23 mouse cellular contexts compared by ENCODE assay signal in genomic region chr5:139749413-139750125, GRCm38 (mm10). TPM values are rescaled to one million over a fixed set of nuclear protein-coding genes. Genes with fewer than 3 reads are reported as not detected.
A peak's percentile ranks its signal among the peaks of the same experiment; 100 is the strongest.
DNase-seq lines count a peak whose midpoint lies in the region; ATAC-seq and TF ChIP-seq lines count a peak whose summit lies in the region.
"Had no signal": no experiment of that assay in that cellular context is flagged by ENCODE, and none has a peak within 500 bp of the region (broad histone marks: within the 10 kb centered on the region; RNA-seq: fewer than 3 reads in every experiment).

No protein-coding gene starts in this region.

- no peak overlapping the region for H3K27ac ChIP-seq in kidney, embryonic 15.5 days
- H3K27ac ChIP-seq in midbrain, embryonic 12.5 days (replicated peaks), result no peak overlapping the region
- no peak overlapping the region for H3K27ac ChIP-seq in midbrain, embryonic 15.5 days
- H3K27ac ChIP-seq in kidney, postnatal 0 days, result no peak overlapping the region
- H3K27ac ChIP-seq: limb, embryonic 15.5 days; neural tube, embryonic 13.5 days had no signal

- H3K36me3 ChIP-seq in kidney, embryonic 15.5 days, result peaks cover 44% of the 10 kb centered on the region
- H3K36me3 ChIP-seq in midbrain, embryonic 12.5 days, result peaks cover 45% of the 10 kb centered on the region
- H3K36me3 ChIP-seq in midbrain, embryonic 15.5 days (replicated peaks), result peaks cover 6% of the 10 kb centered on the region
- peaks cover 14% of the 10 kb centered on the region for H3K36me3 ChIP-seq in kidney, postnatal 0 days (ENCODE audit: insufficient read depth, low read length)

- no peak overlapping the region for H3K4me2 ChIP-seq in kidney, embryonic 15.5 days
- no peak overlapping the region for H3K4me2 ChIP-seq in midbrain, embryonic 12.5 days (replicated peaks)
- no peak overlapping the region for H3K4me2 ChIP-seq in midbrain, embryonic 15.5 days
- no peak overlapping the region for H3K4me2 ChIP-seq in kidney, postnatal 0 days (ENCODE audit: low read length)
- H3K4me2 ChIP-seq: heart, embryonic 11.5 days; limb, embryonic 15.5 days; neural tube, embryonic 13.5 days had no signal

- peak; percentile 90 for DNase-seq in kidney, adult 11 months
- no peak for DNase-seq in kidney, postnatal 0 days (ENCODE audit: low spot score)
- peak; percentile 89 to 90 for DNase-seq in kidney, postnatal 36 days
- DNase-seq in gastrocnemius, adult 18-20 months (ENCODE audit: low spot score), result no peak
- DNase-seq: B cell, adult 2 months; cerebellum, adult 18-20 months; cerebellum, postnatal 36 days; gastrocnemius, postnatal 14 days; heart, adult 11 months; midbrain, embryonic 14.5 days; right cerebral cortex, adult 18-20 months had no signal

- H3K9ac ChIP-seq in kidney, embryonic 15.5 days, result no peak overlapping the region
- H3K9ac ChIP-seq in midbrain, embryonic 12.5 days (replicated peaks), result no peak overlapping the region
- no peak overlapping the region for H3K9ac ChIP-seq in midbrain, embryonic 15.5 days
- no peak overlapping the region for H3K9ac ChIP-seq in kidney, postnatal 0 days (ENCODE audit: low read depth, low read length)
- H3K9ac ChIP-seq: limb, embryonic 15.5 days; neural tube, embryonic 13.5 days had no signal

- no peaks in the 10 kb centered on the region for H3K9me3 ChIP-seq in kidney, embryonic 15.5 days (replicated peaks)
- no peaks in the 10 kb centered on the region for H3K9me3 ChIP-seq in midbrain, embryonic 12.5 days
- no peaks in the 10 kb centered on the region for H3K9me3 ChIP-seq in midbrain, embryonic 15.5 days
- H3K9me3 ChIP-seq in kidney, postnatal 0 days (replicated peaks; ENCODE audit: low read length), result no peaks in the 10 kb centered on the region
- H3K9me3 ChIP-seq: forebrain, embryonic 10.5 days; G1E; limb, embryonic 15.5 days; neural tube, embryonic 13.5 days had no signal

- no peak overlapping the region for H3K4me3 ChIP-seq in kidney, embryonic 15.5 days (replicated peaks)
- H3K4me3 ChIP-seq in midbrain, embryonic 12.5 days, result no peak overlapping the region
- no peak overlapping the region for H3K4me3 ChIP-seq in midbrain, embryonic 15.5 days
- H3K4me3 ChIP-seq in kidney, postnatal 0 days (replicated peaks; ENCODE audit: low read depth, low read length), result no peak overlapping the region
- H3K4me3 ChIP-seq: forebrain, embryonic 10.5 days; limb, embryonic 15.5 days; myocyte; neural tube, embryonic 13.5 days had no signal

- 82% methylated on average over 16 of the region's 16 CpGs for WGBS in kidney, embryonic 15.5 days
- WGBS in midbrain, embryonic 12.5 days, result 85% methylated on average over 16 of the region's 16 CpGs
- WGBS in midbrain, embryonic 15.5 days, result 88% methylated on average over 16 of the region's 16 CpGs
- 81% methylated on average over 16 of the region's 16 CpGs for WGBS in kidney, postnatal 0 days

- H3K4me1 ChIP-seq in kidney, embryonic 15.5 days, result no peaks in the 10 kb centered on the region
- H3K4me1 ChIP-seq in midbrain, embryonic 12.5 days, result no peaks in the 10 kb centered on the region
- no peaks in the 10 kb centered on the region for H3K4me1 ChIP-seq in midbrain, embryonic 15.5 days
- no peaks in the 10 kb centered on the region for H3K4me1 ChIP-seq in kidney, postnatal 0 days (replicated peaks; ENCODE audit: insufficient read depth, low read length)
- H3K4me1 ChIP-seq: neural tube, embryonic 13.5 days had no signal

- no peaks in the 10 kb centered on the region; the same call in 1 of the 2 replicates for H3K27me3 ChIP-seq in kidney, embryonic 15.5 days
- H3K27me3 ChIP-seq in midbrain, embryonic 12.5 days, result peaks cover 13% of the 10 kb centered on the region; the same call in 1 of the 2 replicates
- no peaks in the 10 kb centered on the region for H3K27me3 ChIP-seq in midbrain, embryonic 15.5 days (replicated peaks)
- no peaks in the 10 kb centered on the region for H3K27me3 ChIP-seq in kidney, postnatal 0 days (ENCODE audit: insufficient read depth, low read length)
- H3K27me3 ChIP-seq: CH12.LX; limb, embryonic 15.5 days; Patski had no signal

- TF ChIP-seq CTCF in kidney, postnatal 0 days (IDR thresholded peaks at IDR 0.05; ENCODE audit: low read depth), result no peak

- ATAC-seq in kidney, embryonic 15.5 days (replicated peaks; ENCODE audit: low FRiP score), result no peak
- ATAC-seq in midbrain, embryonic 12.5 days (ENCODE audit: low FRiP score, low read depth), result peak; percentile 20; the same call in 1 of the 2 replicates
- no peak for ATAC-seq in midbrain, embryonic 15.5 days (replicated peaks)
- ATAC-seq in kidney, postnatal 0 days (replicated peaks; ENCODE audit: low FRiP score, low read depth), result peak; percentile 55; the same call in 1 of the 2 replicates
- ATAC-seq: intestine, postnatal 0 days; Patski had no signal

RNA-seq across cellular contexts. Expression of gene Micall2, which starts 13.4 kb away (rescaled TPM):
- polyA plus RNA-seq in kidney, embryonic 15.5 days (2015; fragmentation: Nextera tagmentation; extraction: Ambion mirVana), result 4.6 and 5.9 TPM in 2 replicates
- 7.8 and 8.4 TPM in 2 replicates for polyA plus RNA-seq in midbrain, embryonic 12.5 days (2016; fragmentation: Nextera tagmentation; extraction: Ambion mirVana)
- polyA plus RNA-seq in midbrain, embryonic 15.5 days (2015; fragmentation: Nextera tagmentation; extraction: Ambion mirVana), result 12.2 and 14.0 TPM in 2 replicates
- polyA plus RNA-seq in kidney, postnatal 0 days (2015; fragmentation: Nextera tagmentation; extraction: Ambion mirVana), result 4.2 and 4.6 TPM in 2 replicates
- under 1 TPM; 0.30 to 0.57 TPM for total RNA-seq in gastrocnemius, adult 18-20 months (2021)

RNA-seq across cellular contexts. Expression of gene Ints1, which starts 25.9 kb away (rescaled TPM):
- 26.1 and 27.7 TPM in 2 replicates for polyA plus RNA-seq in kidney, embryonic 15.5 days (2015; fragmentation: Nextera tagmentation; extraction: Ambion mirVana)
- 36.3 and 39.8 TPM in 2 replicates for polyA plus RNA-seq in midbrain, embryonic 12.5 days (2016; fragmentation: Nextera tagmentation; extraction: Ambion mirVana)
- 32.8 and 34.3 TPM in 2 replicates for polyA plus RNA-seq in midbrain, embryonic 15.5 days (2015; fragmentation: Nextera tagmentation; extraction: Ambion mirVana)
- 17.9 and 19.0 TPM in 2 replicates for polyA plus RNA-seq in kidney, postnatal 0 days (2015; fragmentation: Nextera tagmentation; extraction: Ambion mirVana)
- 10 to 100 TPM; 31.5 to 37.6 TPM for total RNA-seq in gastrocnemius, adult 18-20 months (2021)

RNA-seq across cellular contexts. Expression of gene Mafk, which starts 41.7 kb away (rescaled TPM):
- 10.6 and 11.1 TPM in 2 replicates for polyA plus RNA-seq in kidney, embryonic 15.5 days (2015; fragmentation: Nextera tagmentation; extraction: Ambion mirVana)
- polyA plus RNA-seq in midbrain, embryonic 12.5 days (2016; fragmentation: Nextera tagmentation; extraction: Ambion mirVana), result 11.4 and 11.6 TPM in 2 replicates
- 18.2 and 18.8 TPM in 2 replicates for polyA plus RNA-seq in midbrain, embryonic 15.5 days (2015; fragmentation: Nextera tagmentation; extraction: Ambion mirVana)
- polyA plus RNA-seq in kidney, postnatal 0 days (2015; fragmentation: Nextera tagmentation; extraction: Ambion mirVana), result 12.8 and 14.4 TPM in 2 replicates
- 10 to 100 TPM; 19.5 to 33.9 TPM for total RNA-seq in gastrocnemius, adult 18-20 months (2021)

Comparison
In these comparisons a context has a peak if more than half of its experiments do, and no peak if none do; other contexts are left out.
1. DNase-seq: peak in kidney, adult 11 months (single experiment) and kidney, postnatal 36 days (2 of 2); none in kidney, postnatal 0 days (single experiment) and gastrocnemius, adult 18-20 months (single experiment).
2. ATAC-seq: peak in midbrain, embryonic 12.5 days (single experiment) and kidney, postnatal 0 days (single experiment); none in kidney, embryonic 15.5 days (single experiment) and midbrain, embryonic 15.5 days (single experiment).